Mouse (Mus musculus) embryonic facial prominence, embryonic 14.5 days (tissue): ENCODE data around the gene Selplg. TPM values are rescaled to one million over a fixed set of nuclear protein-coding genes. Genes with fewer than 3 reads are reported as not detected.

ENCODE experiments used
- ATAC-seq: fragments of 200-750 bp; cut with Nextera tagmentation; 2 replicates; pipeline ENCODE4 v1.8.0; 2017; ENCODE audit warnings: low read depth, moderate number of reproducible peaks, moderate TSS enrichment
- DNase-seq: peaks from one replicate; pipeline ENCODE4 v3.0.0-alpha.2; 2015; ENCODE audit warnings: low spot score
- H3K27ac ChIP-seq: fragments of 300-500 bp; sonication (generic); replicated peaks from 2 replicates; pipeline ENCODE4 v1.5.1; 2014; ENCODE audit warnings: low read depth, mild to moderate bottlenecking, low read length, moderate library complexity
- H3K27me3 ChIP-seq: fragments of 300-500 bp; sonication (generic); replicated peaks from 2 replicates; pipeline ENCODE4 v1.6.1; 2014; ENCODE audit warnings: low read length; ENCODE audit not compliant: control insufficient read depth, insufficient read depth
- H3K36me3 ChIP-seq: fragments of 300-500 bp; sonication (generic); 2 replicates; pipeline ENCODE4 v1.6.1; 2014; ENCODE audit warnings: low read length, mixed read lengths; ENCODE audit not compliant: control insufficient read depth, insufficient read depth
- H3K4me1 ChIP-seq: fragments of 300-500 bp; sonication (generic); 2 replicates; pipeline ENCODE4 v1.6.1; 2014; ENCODE audit warnings: antibody characterized with exemption, low read length; ENCODE audit not compliant: control insufficient read depth, insufficient read depth
- H3K4me2 ChIP-seq: fragments of 300-500 bp; sonication (generic); 2 replicates; pipeline ENCODE4 v1.6.1; 2014; ENCODE audit warnings: low read depth, mild to moderate bottlenecking, low read length, moderate library complexity, mixed read lengths
- H3K4me3 ChIP-seq: fragments of 300-500 bp; sonication (generic); 2 replicates; pipeline ENCODE4 v1.5.1; 2014; ENCODE audit warnings: low read depth, mild to moderate bottlenecking, low read length
- H3K9ac ChIP-seq: fragments of 300-500 bp; sonication (generic); 2 replicates; pipeline ENCODE4 v1.6.1; 2014; ENCODE audit warnings: low read depth, mild to moderate bottlenecking, low read length, moderate library complexity, mixed read lengths
- H3K9me3 ChIP-seq: fragments of 300-500 bp; sonication (generic); 2 replicates; pipeline ENCODE4 v1.6.1; 2016; ENCODE audit warnings: low read length; ENCODE audit not compliant: control insufficient read depth
- WGBS: fragments of 180-500 bp; shearing (Covaris S2); extraction: QIAGEN DNeasy Blood & Tissue Kit; methylation state at CpG from one replicate; pipeline ENCODE4 v1.1.7; 2014; 5-methylcytosine and 5-hydroxymethylcytosine counted together
- polyA plus RNA-seq: library from polyadenylated mRNA; unstranded; fragments of >200 nt; fragmentation: Nextera tagmentation; extraction: Ambion mirVana; gene quantifications from 2 replicates; pipeline ENCODE4 v1.2.1, GENCODE M21; 2014

The Selplg gene
- polyA plus RNA-seq, 1 experiment from 2014 or later, result 4.9 TPM

- H3K9me3 ChIP-seq, result no peaks in the 10 kb centered on the region
- WGBS, result 87% methylated on average over 10 of the region's 10 CpGs
Measured at GRCm38 (mm10) chr5:113775585-113775984, 56.9 kb downstream of the Selplg start.

GRCm38 (mm10) chr5:113773664-113774063 lies 58.8 kb downstream of the Selplg start:
- Histone ChIP-seq H3K9me3 (no peaks in the 10 kb centered on the region), H3K4me3 (peak overlapping the region; percentile 99)
- ATAC-seq, result no peak

More at GRCm38 (mm10) chr5:113775585-113775984, 56.9 kb downstream of the Selplg start:
- Histone ChIP-seq H3K4me2 (no peak overlapping the region), H3K36me3 (peaks cover 35% of the 10 kb centered on the region), H3K27me3 (no peaks in the 10 kb centered on the region), H3K4me3 (no peak overlapping the region), H3K9ac (no peak overlapping the region), H3K27ac (no peak overlapping the region), H3K4me1 (peaks cover under 1% of the 10 kb centered on the region)
- no peak for ATAC-seq
- DNase-seq, result no peak

GRCm38 (mm10) chr5:113772905-113773519 lies 59.4 kb downstream of the Selplg start:
- Histone ChIP-seq H3K36me3 (peaks cover 37% of the 10 kb centered on the region), H3K27ac (no peak overlapping the region; the same call in 1 of the 2 replicates), H3K4me2 (peak overlapping the region; percentile 97), H3K4me3 (peak overlapping the region; percentile 99), H3K9me3 (no peaks in the 10 kb centered on the region), H3K4me1 (peaks cover 10% of the 10 kb centered on the region), H3K27me3 (no peaks in the 10 kb centered on the region), H3K9ac (peak overlapping the region; percentile 75)
- WGBS, result 5% methylated on average over 12 of the region's 38 CpGs
- DNase-seq (no peak), ATAC-seq (peak; percentile 2; the same call in 1 of the 2 replicates)

More at GRCm38 (mm10) chr5:113773664-113774063, 58.8 kb downstream of the Selplg start:
- Histone ChIP-seq H3K27ac (no peak overlapping the region), H3K4me1 (peaks cover 10% of the 10 kb centered on the region), H3K4me2 (peak overlapping the region; percentile 97), H3K9ac (peak overlapping the region; percentile 75; the same call in 1 of the 2 replicates), H3K27me3 (no peaks in the 10 kb centered on the region), H3K36me3 (peaks cover 36% of the 10 kb centered on the region)
- DNase-seq, result peak; percentile 86
- WGBS, result under 1% methylated on average over 7 of the region's 7 CpGs

- H3K27ac ChIP-seq, result peak within 1 kb of the TSS; percentile 99
- no peaks in the 10 kb centered on the region for H3K27me3 ChIP-seq
- 0% methylated on average over 8 of the region's 49 CpGs for WGBS
- peaks cover 42% of the 10 kb centered on the region for H3K36me3 ChIP-seq
- peak within 1 kb of the TSS; percentile 95 for H3K9ac ChIP-seq
- ATAC-seq, result peak; percentile 88
- DNase-seq, result peak; percentile 97
- no peaks in the 10 kb centered on the region for H3K9me3 ChIP-seq
- peak within 1 kb of the TSS; percentile 97 for H3K4me2 ChIP-seq
- peak within 1 kb of the TSS; percentile 99 for H3K4me3 ChIP-seq
- peaks cover 10% of the 10 kb centered on the region for H3K4me1 ChIP-seq
Measured at GRCm38 (mm10) chr5:113772450-113772895, 60.0 kb downstream of the Selplg start, which contains the start of the genes Sart3 and Iscu. Gene Sart3, minus strand, starts transcription at chr5:113772510. Gene Iscu, plus strand, starts transcription at chr5:113772748.

- DNase-seq, result peak; percentile 96
- Histone ChIP-seq H3K36me3 (peaks cover 38% of the 10 kb centered on the region), H3K9me3 (no peaks in the 10 kb centered on the region), H3K4me1 (peaks cover 10% of the 10 kb centered on the region), H3K27ac (peak overlapping the region; percentile 99), H3K4me3 (peak overlapping the region; percentile 99), H3K9ac (peak overlapping the region; percentile 95), H3K4me2 (peak overlapping the region; percentile 97), H3K27me3 (no peaks in the 10 kb centered on the region)
- WGBS, result under 1% methylated on average over 76 of the region's 97 CpGs
- peak; percentile 85 for ATAC-seq
Measured at GRCm38 (mm10) chr5:113771213-113772162, 61.0 kb downstream of the Selplg start.

- peaks cover 23% of the 10 kb centered on the region for H3K36me3 ChIP-seq
- no peak overlapping the region for H3K27ac ChIP-seq
- H3K9ac ChIP-seq, result no peak overlapping the region
- WGBS, result 90% methylated on average over 8 of the region's 8 CpGs
- DNase-seq, result no peak
- H3K4me2 ChIP-seq, result no peak overlapping the region
- no peak overlapping the region for H3K4me3 ChIP-seq
- ATAC-seq, result no peak
- peaks cover 10% of the 10 kb centered on the region for H3K4me1 ChIP-seq
- no peaks in the 10 kb centered on the region for H3K9me3 ChIP-seq
- H3K27me3 ChIP-seq, result no peaks in the 10 kb centered on the region
Measured at GRCm38 (mm10) chr5:113768806-113769205, 63.6 kb downstream of the Selplg start.

Other genes with a start within 250 kb of the Selplg start
- 4.6 and 7.8 TPM in 2 replicates for gene Cmklr1, start 182.2 kb downstream of the Selplg start, polyA plus RNA-seq
- not detected in 2 replicates for gene 1700069L16Rik, start 107.9 kb downstream of the Selplg start, polyA plus RNA-seq
- gene Ficd, start 96.8 kb downstream of the Selplg start, polyA plus RNA-seq, result 5.4 and 6.4 TPM in 2 replicates
- 37.2 and 39.3 TPM in 2 replicates for gene Sart3, start 60.1 kb downstream of the Selplg start, polyA plus RNA-seq
- gene Iscu, start 59.9 kb downstream of the Selplg start, polyA plus RNA-seq, result 103 and 107 TPM in 2 replicates
- 94.4 and 109 TPM in 2 replicates for gene Tmem119, start 32.1 kb downstream of the Selplg start, polyA plus RNA-seq
- gene Coro1c, start 76.1 kb upstream of the Selplg start, polyA plus RNA-seq, result 96.9 and 103 TPM in 2 replicates
- gene Ssh1, start 161.2 kb upstream of the Selplg start, polyA plus RNA-seq, result 16.5 and 17.1 TPM in 2 replicates
- not detected in 2 replicates for gene Dao, start 171.1 kb upstream of the Selplg start, polyA plus RNA-seq
- 10.1 and 11.3 TPM in 2 replicates for gene Usp30, start 232.8 kb upstream of the Selplg start, polyA plus RNA-seq